Mouse (Mus musculus): ENCODE data around the gene Olfr813.
"Not testable (repeated sequence)": the region's sequence is repeated elsewhere in the genome, so short reads cannot be mapped to it uniquely, and the experiment has no call there.

Olfr813 gene

GRCm38 (mm10) chr10:129855067-129855466, at the start of gene Olfr813:
Olfr813 (plus strand) TSS chr10:129855367.
- no peak for DNase-seq

GRCm38 (mm10) chr10:129845994-129846393, 9.2 kb upstream of the Olfr813 start, which contains the start of gene Olfr812:
Olfr812 (minus strand) TSS chr10:129846094.
- no peak for DNase-seq

- DNase-seq = no peak
Measured at GRCm38 (mm10) chr10:129847343-129847742, 7.8 kb upstream of the Olfr813 start.

- not testable (repeated sequence) for DNase-seq
Measured at GRCm38 (mm10) chr10:129879751-129880150, 24.6 kb downstream of the Olfr813 start, which contains the start of gene Olfr814. Olfr814 (minus strand) TSS chr10:129879851.

GRCm38 (mm10) chr10:129885496-129885895, 30.3 kb downstream of the Olfr813 start:
- DNase-seq = not testable (repeated sequence)

GRCm38 (mm10) chr10:129885934-129886333, 30.8 kb downstream of the Olfr813 start:
- DNase-seq = no peak

- DNase-seq = not testable (repeated sequence)
Measured at GRCm38 (mm10) chr10:129905767-129906166, 50.6 kb downstream of the Olfr813 start, which contains the start of gene Olfr815. Olfr815 (minus strand) TSS chr10:129905867.
